Mouse (Mus musculus) CH12.LX (cell line): ENCODE results near the gene Akt2. TPM values are rescaled to one million over a fixed set of nuclear protein-coding genes. Genes with fewer than 3 reads are reported as not detected.

Experiments used
- DNase-seq: peaks from one replicate; pipeline ENCODE4 v3.0.0-alpha.2; 2013; ENCODE audit errors: extremely low read depth
- H3K27ac ChIP-seq: 2 replicates; pipeline ENCODE4 v1.5.1; 2012; ENCODE audit warnings: low read depth, mild to moderate bottlenecking, control low read depth, moderate library complexity; ENCODE audit not compliant: insufficient read depth
- H3K27me3 ChIP-seq: replicated peaks from 2 replicates; pipeline ENCODE3; 2012; ENCODE audit warnings: inconsistent platforms
- H3K36me3 ChIP-seq, 2 experiments: replicated peaks in 1 of 2; 2 replicates each; pipeline versions ENCODE3 to v1.6.1; 2012; ENCODE audit warnings: inconsistent platforms in 1 of 2, low read length in 1 of 2, mild to moderate bottlenecking in 1 of 2, mixed read lengths in 1 of 2, moderate library complexity in 1 of 2; ENCODE audit not compliant: control insufficient read depth in 1 of 2, insufficient read depth in 1 of 2
- H3K4me1 ChIP-seq, 2 experiments: 2 replicates each; pipeline ENCODE4 v1.6.1; 2012; ENCODE audit warnings: inconsistent platforms in 1 of 2, moderate library complexity in 1 of 2; ENCODE audit not compliant: insufficient read depth in 2 of 2, control insufficient read depth in 1 of 2
- H3K4me2 ChIP-seq: 2 replicates; pipeline ENCODE4 v1.6.1; 2012; ENCODE audit warnings: low read depth, mild to moderate bottlenecking, control low read depth; ENCODE audit not compliant: poor library complexity, insufficient read depth, severe bottlenecking
- H3K4me3 ChIP-seq, 3 experiments: fragments of 150-350 bp in 1 of 3; sonication (generic) in 1 of 3; replicated peaks in 1 of 3; 2 replicates each; pipeline versions ENCODE3 to v1.5.1; 2011 to 2012; ENCODE audit warnings: low read depth in 2 of 3, low read length in 2 of 3, mild to moderate bottlenecking in 2 of 3, moderate library complexity in 2 of 3, control low read depth in 1 of 3, improper control_type of control experiment in 1 of 3, inconsistent platforms in 1 of 3, mixed read lengths in 1 of 3; ENCODE audit not compliant: poor library complexity in 1 of 3
- H3K79me2 ChIP-seq: replicated peaks from 2 replicates; pipeline ENCODE4 v1.6.1; 2012; ENCODE audit warnings: mild to moderate bottlenecking, moderate library complexity; ENCODE audit not compliant: control insufficient read depth, poor library complexity, insufficient read depth, severe bottlenecking; ENCODE audit errors: extremely low read depth
- H3K9ac ChIP-seq: 2 replicates; pipeline ENCODE4 v1.6.1; 2012; ENCODE audit warnings: low read depth, mild to moderate bottlenecking, control low read depth, moderate library complexity; ENCODE audit not compliant: insufficient read depth
- H3K9me3 ChIP-seq: replicated peaks from 2 replicates; pipeline ENCODE3; 2012; ENCODE audit warnings: low read length, inconsistent platforms, mixed read lengths
- BHLHE40 ChIP-seq: IDR thresholded peaks from 2 replicates; pipeline ENCODE4 v1.6.1; 2011; ENCODE audit warnings: mild to moderate bottlenecking, low read depth, low read length, improper control_type of control experiment
- CHD1 ChIP-seq: IDR thresholded peaks from 2 replicates; pipeline ENCODE4 v1.6.1; 2012; ENCODE audit warnings: low read depth, low read length, improper control_type of control experiment, inconsistent platforms
- CHD2 ChIP-seq: IDR thresholded peaks from 2 replicates; pipeline ENCODE4 v1.6.1; 2011; ENCODE audit warnings: low read length, improper control_type of control experiment
- CTCF ChIP-seq, 2 experiments: IDR thresholded peaks in 1 of 2; conservative IDR thresholded peaks in 1 of 2; 2 replicates each; pipeline ENCODE4 v1.5.1; 2011 to 2012; ENCODE audit warnings: low read depth in 2 of 2, low read length in 2 of 2, improper control_type of control experiment in 1 of 2, inconsistent platforms in 1 of 2, mild to moderate bottlenecking in 1 of 2, moderate library complexity in 1 of 2
- ELF1 ChIP-seq: IDR thresholded peaks from 2 replicates; pipeline ENCODE4 v1.6.1; 2014; ENCODE audit warnings: low read depth, mild to moderate bottlenecking, inconsistent platforms, low read length, improper control_type of control experiment
- GABPA ChIP-seq: IDR thresholded peaks from 2 replicates; pipeline ENCODE4 v1.6.1; 2012; ENCODE audit warnings: low read depth, low read length, improper control_type of control experiment, inconsistent platforms; ENCODE audit not compliant: insufficient replicate concordance
- IRF4 ChIP-seq: IDR thresholded peaks from 2 replicates; pipeline ENCODE4 v1.6.1; 2014; ENCODE audit warnings: low read depth, mild to moderate bottlenecking, inconsistent platforms, low read length, improper control_type of control experiment
- JUND ChIP-seq: conservative IDR thresholded peaks from 2 replicates; pipeline ENCODE4 v1.6.1; 2011; ENCODE audit warnings: low read depth, low read length, improper control_type of control experiment
- KAT2A ChIP-seq: IDR thresholded peaks from 2 replicates; pipeline ENCODE4 v1.6.1; 2012; ENCODE audit warnings: low read length, improper control_type of control experiment, inconsistent platforms; ENCODE audit not compliant: insufficient replicate concordance
- MAFK ChIP-seq: IDR thresholded peaks from 2 replicates; pipeline ENCODE4 v1.6.1; 2011; ENCODE audit warnings: low read length, improper control_type of control experiment; ENCODE audit not compliant: insufficient replicate concordance
- MEF2A ChIP-seq: IDR thresholded peaks from 2 replicates; pipeline ENCODE4 v1.6.1; 2014; ENCODE audit warnings: low read depth, mild to moderate bottlenecking, inconsistent platforms, low read length, improper control_type of control experiment, borderline replicate concordance
- MXI1 ChIP-seq: IDR thresholded peaks from 2 replicates; pipeline ENCODE4 v1.6.1; 2011; ENCODE audit warnings: mild to moderate bottlenecking, low read depth, low read length, improper control_type of control experiment
- NRF1 ChIP-seq: IDR thresholded peaks from 2 replicates; pipeline ENCODE4 v1.6.1; 2014; ENCODE audit warnings: low read depth, mild to moderate bottlenecking, inconsistent platforms, low read length, improper control_type of control experiment, moderate library complexity
- POLR2AphosphoS2 ChIP-seq: IDR thresholded peaks from 2 replicates; pipeline ENCODE4 v1.6.1; 2011; ENCODE audit warnings: low read depth, low read length, improper control_type of control experiment
- SMC3 ChIP-seq: IDR thresholded peaks from 2 replicates; pipeline ENCODE4 v1.6.1; 2011; ENCODE audit warnings: low read depth, low read length, improper control_type of control experiment
- TBP ChIP-seq: conservative IDR thresholded peaks from 2 replicates; pipeline ENCODE4 v1.6.1; 2011; ENCODE audit warnings: low read depth, low read length, improper control_type of control experiment
- TCF12 ChIP-seq: IDR thresholded peaks from 2 replicates; pipeline ENCODE4 v1.6.1; 2014; ENCODE audit warnings: low read depth, mild to moderate bottlenecking, inconsistent platforms, low read length, improper control_type of control experiment
- UBTF ChIP-seq: IDR thresholded peaks from 2 replicates; pipeline ENCODE4 v1.6.1; 2012; ENCODE audit warnings: low read depth, mild to moderate bottlenecking, inconsistent platforms, low read length, improper control_type of control experiment, moderate library complexity
- ZKSCAN1 ChIP-seq: IDR thresholded peaks from 2 replicates; pipeline ENCODE4 v1.6.1; 2012; ENCODE audit warnings: low read depth, inconsistent platforms, low read length, improper control_type of control experiment, borderline replicate concordance
- ZNF384 ChIP-seq: IDR thresholded peaks from 2 replicates; pipeline ENCODE4 v1.6.1; 2012; ENCODE audit warnings: low read depth, low read length, improper control_type of control experiment, inconsistent platforms
- dilution Hi-C: fragments of 300-500 bp; cut with MboI; formaldehyde crosslinking; loops from 2 replicates; pipeline ENCODE4 v1.14.3; 2020; ENCODE audit warnings: low sequenced_read_pairs; ENCODE audit not compliant: extremely low pct_unique_long_range_greater_than_20kb, extremely low pct_ligation_motif_present
- in situ Hi-C: fragments of 300-500 bp; cut with MboI; formaldehyde crosslinking; loops from 3 replicates; pipeline ENCODE4 v1.14.3; 2019; ENCODE audit warnings: low sequenced_read_pairs, low pct_ligation_motif_present, low pct_unique_long_range_greater_than_20kb, mixed read lengths
- polyA plus RNA-seq: library from polyadenylated mRNA; unstranded; fragments of >175 nt; gene quantifications from 2 replicates; pipeline ENCODE4 v1.2.1, GENCODE M21; 2012; ENCODE audit warnings: low read depth; ENCODE audit not compliant: insufficient read length
- total RNA-seq, 2 experiments: library from RNA; depleted of rRNA; stranded (reverse); fragments of 300-350 nt in 1 of 2; fragments of >200 nt in 1 of 2; gene quantifications; 2 replicates each; pipeline ENCODE4 v1.2.3; 2012 to 2014

The Akt2 gene
- total and polyA plus RNA-seq, 3 experiments = 39.5 to 77.3 (median 40.3) TPM

- Histone ChIP-seq H3K27ac (no peak overlapping the region), H3K4me1 (peaks cover 0 to 8% of the 10 kb centered on the region in 2 experiments; a peak in 1 of 4 replicates), H3K9ac (no peak overlapping the region), H3K4me3 (no peak overlapping the region), H3K79me2 (no peaks in the 10 kb centered on the region), H3K9me3 (no peaks in the 10 kb centered on the region), H3K36me3 (no peaks in the 10 kb centered on the region), H3K4me2 (no peak overlapping the region), H3K27me3 (no peaks in the 10 kb centered on the region)
- no peak for DNase-seq
- TF ChIP-seq GABPA (no peak), CTCF (conservative IDR thresholded peaks at IDR 0.05 in 1 of 2, IDR thresholded peaks at IDR 0.05 in 1 of 2; ENCODE audit: low read depth in 2 of 2, low read length in 2 of 2) (no peak), NRF1 (no peak), JUND (no peak), MEF2A (no peak), ZNF384 (no peak), KAT2A (no peak), CHD1 (no peak), ELF1 (no peak), IRF4 (no peak), ZKSCAN1 (no peak), TCF12 (no peak), UBTF (no peak), POLR2AphosphoS2 (no peak), MXI1 (no peak), CHD2 (no peak)
- in situ Hi-C loops (no loop called here), dilution Hi-C loops (no loop called here)
Measured at GRCm38 (mm10) chr7:27646516-27646915, 55.2 kb downstream of the Akt2 start.

GRCm38 (mm10) chr7:27647281-27648002 lies 56.1 kb downstream of the Akt2 start:
- Histone ChIP-seq H3K9ac (no peak overlapping the region), H3K4me1 (peaks cover 0 to 8% of the 10 kb centered on the region in 2 experiments; a peak in 1 of 4 replicates)
- TF ChIP-seq CHD1 (no peak), MAFK (no peak), SMC3 (no peak), BHLHE40 (no peak), ZKSCAN1 (no peak), IRF4 (no peak), KAT2A (no peak), GABPA (no peak), TBP (no peak)
- TF ChIP-seq, all 38 proteins: peak for 0
- Histone ChIP-seq H3K4me3 (no peak overlapping the region), H3K79me2 (no peaks in the 10 kb centered on the region), H3K27ac (no peak overlapping the region), H3K36me3 (no peaks in the 10 kb centered on the region), H3K27me3 (no peaks in the 10 kb centered on the region), H3K4me2 (no peak overlapping the region), H3K9me3 (no peaks in the 10 kb centered on the region)
- in situ Hi-C loops = no loop called here
- dilution Hi-C loops = no loop called here
- no peak for DNase-seq
